Mouse (Mus musculus) bone marrow macrophage, adult 2 months (primary cell): Measurements from ENCODE around the gene Evx1.

Experiments
- CTCF ChIP-seq: IDR thresholded peaks from 2 replicates; pipeline ENCODE4 v1.5.1; 2012; ENCODE audit warnings: low read depth, mild to moderate bottlenecking, low read length, moderate library complexity
- POLR2A ChIP-seq: IDR thresholded peaks from 2 replicates; pipeline ENCODE4 v1.6.1; 2012; ENCODE audit warnings: mild to moderate bottlenecking, low read depth, low read length, borderline replicate concordance

- TF ChIP-seq POLR2A (no peak), CTCF (no peak)
These were observed 42.5 kb upstream of the Evx1 start for GRCm38 (mm10) chr6:52270494-52271480.
